Mouse (Mus musculus) liver, adult 2 months (tissue): ENCODE results near the gene Arl1. TPM values are rescaled to one million over a fixed set of nuclear protein-coding genes. Genes with fewer than 3 reads are reported as not detected.
"Not testable (repeated sequence)": the region's sequence is repeated elsewhere in the genome, so short reads cannot be mapped to it uniquely, and the experiment has no call there.

ENCODE experiments used
- DNase-seq: peaks from one replicate; pipeline ENCODE4 v3.0.0-alpha.2; 2011; ENCODE audit warnings: low read depth, low spot score; ENCODE audit errors: extremely low read depth
- H3K27ac ChIP-seq: fragments of 200-500 bp; replicated peaks from 2 replicates; pipeline ENCODE4 v1.5.1; 2012; ENCODE audit warnings: low read depth, mild to moderate bottlenecking, control low read depth, inconsistent platforms, low read length; ENCODE audit not compliant: insufficient read depth
- H3K27me3 ChIP-seq: fragments of 200-500 bp; 2 replicates; pipeline ENCODE4 v1.6.1; 2012; ENCODE audit warnings: mild to moderate bottlenecking, moderate library complexity, low read length, inconsistent platforms; ENCODE audit not compliant: control insufficient read depth, insufficient read depth
- H3K36me3 ChIP-seq: fragments of 200-500 bp; 2 replicates; pipeline ENCODE4 v1.6.1; 2012; ENCODE audit warnings: low read length, inconsistent platforms; ENCODE audit not compliant: control insufficient read depth, insufficient read depth
- H3K4me1 ChIP-seq: fragments of 200-500 bp; 2 replicates; pipeline ENCODE4 v1.6.1; 2011; ENCODE audit warnings: low read length; ENCODE audit not compliant: control insufficient read depth, insufficient read depth
- H3K4me3 ChIP-seq: fragments of 200-500 bp; 2 replicates; pipeline ENCODE4 v1.5.1; 2011; ENCODE audit warnings: low read depth, mild to moderate bottlenecking, control low read depth, low read length, moderate library complexity; ENCODE audit not compliant: insufficient read depth
- H3K79me2 ChIP-seq: fragments of 200-500 bp; 2 replicates; pipeline ENCODE4 v1.6.1; 2012; ENCODE audit warnings: inconsistent platforms, mild to moderate bottlenecking, low read length, moderate library complexity; ENCODE audit not compliant: control insufficient read depth, insufficient read depth
- H3K9ac ChIP-seq: fragments of 200-500 bp; 2 replicates; pipeline ENCODE4 v1.6.1; 2012; ENCODE audit warnings: low read depth, mild to moderate bottlenecking, control low read depth, inconsistent platforms, low read length
- CTCF ChIP-seq: fragments of 200-500 bp; IDR thresholded peaks from 2 replicates; pipeline ENCODE4 v1.5.1; 2011; ENCODE audit warnings: low read depth, low read length, control low read depth
- POLR2A ChIP-seq: fragments of 200-500 bp; IDR thresholded peaks from 2 replicates; pipeline ENCODE4 v1.6.1; 2011; ENCODE audit warnings: low read length, control low read depth; ENCODE audit not compliant: insufficient read depth; ENCODE audit errors: extremely low read depth
- WGBS: fragments of 180-500 bp; shearing (Covaris S2); methylation state at CpG from one replicate; pipeline ENCODE4 v1.1.7; 2018; 5-methylcytosine and 5-hydroxymethylcytosine counted together
- polyA plus RNA-seq: library from polyadenylated mRNA; depleted of rRNA; stranded (reverse); fragments of >200 nt; gene quantifications from 2 replicates; pipeline ENCODE4 v1.2.3, GENCODE M21; 2012
- total RNA-seq: library from RNA; depleted of rRNA; stranded (reverse); fragments of >200 nt; gene quantifications from 2 replicates; pipeline ENCODE4 v1.2.3, GENCODE M21; 2014

The Arl1 gene
- total and polyA plus RNA-seq, 2 experiments: 30.3 to 98.1 TPM

DNA sequence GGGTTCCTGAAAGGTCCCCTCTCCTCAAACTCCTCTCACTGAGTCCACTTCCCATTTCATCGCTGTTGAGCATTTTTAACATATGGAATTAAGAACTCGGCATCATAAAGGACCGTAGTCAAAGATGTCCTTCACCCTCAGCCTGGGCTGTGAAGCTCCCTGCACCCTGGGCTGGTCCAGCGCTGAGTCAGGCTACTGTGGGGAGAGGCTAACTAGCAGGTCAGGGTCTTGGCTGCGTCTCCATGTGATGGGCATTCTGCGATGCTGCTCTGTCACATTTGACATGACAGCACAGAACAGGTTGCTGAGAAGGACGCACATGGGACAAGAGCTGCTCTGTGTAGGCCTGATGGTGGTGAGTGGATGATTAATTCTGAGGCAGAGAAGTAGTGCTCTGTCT, 39.0 kb downstream of the Arl1 start:
- Histone ChIP-seq H3K27me3 (no peaks in the 10 kb centered on the region), H3K4me1 (no peaks in the 10 kb centered on the region), H3K36me3 (peaks cover 45% of the 10 kb centered on the region), H3K9ac (no peak overlapping the region), H3K79me2 (no peaks in the 10 kb centered on the region), H3K4me3 (no peak overlapping the region), H3K27ac (no peak overlapping the region)
- no peak for DNase-seq
- over 99% methylated on average over 7 of the region's 7 CpGs for WGBS
- TF ChIP-seq CTCF: no peak
- TF ChIP-seq POLR2A: no peak

DNA sequence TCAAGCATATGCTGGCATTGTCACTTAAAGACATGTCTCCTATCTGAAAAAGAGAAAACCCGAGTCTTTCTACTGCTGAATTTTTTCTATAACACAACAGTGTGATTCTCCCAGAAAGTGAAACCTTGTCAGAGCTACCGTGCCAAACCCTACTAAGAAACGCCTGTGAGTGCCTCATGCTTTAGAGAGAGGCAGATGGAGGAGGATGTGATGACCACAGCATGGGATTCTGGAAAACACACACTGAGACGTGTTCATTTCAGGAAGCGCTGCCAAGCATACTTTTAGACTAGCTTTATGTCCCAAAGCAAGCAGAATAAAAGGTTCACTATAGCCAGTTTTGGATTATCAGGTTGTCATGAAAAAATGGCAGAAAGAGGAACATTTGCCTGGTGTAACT, 42.3 kb downstream of the Arl1 start:
- not testable (repeated sequence) for H3K4me1 ChIP-seq, H3K9ac ChIP-seq, H3K4me3 ChIP-seq, H3K79me2 ChIP-seq, DNase-seq, H3K27me3 ChIP-seq, H3K27ac ChIP-seq
- 91% methylated on average over 5 of the region's 5 CpGs for WGBS
- H3K36me3 ChIP-seq: peaks cover 51% of the 10 kb centered on the region

DNA sequence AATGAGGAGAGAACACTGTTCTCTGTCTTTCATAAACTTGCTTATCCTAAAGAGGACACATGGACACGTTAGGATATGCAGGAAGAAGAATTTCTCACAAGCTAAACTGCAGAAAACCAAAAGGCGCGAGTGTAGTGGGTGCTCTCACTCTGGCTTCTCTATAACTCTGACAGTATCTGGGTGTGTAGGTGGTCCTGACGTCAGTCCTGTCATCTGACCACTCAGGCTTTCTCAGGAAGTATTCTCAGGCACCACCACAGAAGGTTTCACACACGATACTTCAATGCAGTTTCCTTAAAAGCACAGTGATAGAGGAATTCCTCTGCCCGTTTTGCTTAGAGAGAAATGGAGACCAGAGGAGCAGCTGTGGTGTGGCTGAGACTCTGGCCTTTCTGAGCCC, 45.5 kb downstream of the Arl1 start:
- 90% methylated on average over 6 of the region's 6 CpGs for WGBS
- H3K27ac ChIP-seq: no peak overlapping the region

DNA sequence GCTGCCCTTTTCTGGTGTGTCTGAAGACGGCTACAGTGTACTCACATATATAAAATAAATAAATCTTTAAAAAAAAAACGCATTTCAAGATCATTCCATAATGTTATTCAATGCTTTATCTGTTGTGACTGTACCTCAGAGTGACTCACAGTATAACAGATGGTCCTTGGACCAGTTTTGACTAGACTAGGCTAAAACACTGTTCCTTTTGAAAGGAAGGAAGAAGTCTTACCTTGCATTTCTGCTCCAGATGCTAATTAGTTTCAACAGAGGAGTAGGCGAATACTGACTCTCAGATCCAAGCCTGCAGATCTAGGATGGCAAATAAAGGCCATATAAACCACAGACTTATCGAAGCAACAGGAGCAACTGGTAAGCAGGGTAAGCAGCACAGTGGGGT, 50.1 kb downstream of the Arl1 start:
- WGBS: 94% methylated on average over 4 of the region's 4 CpGs

More for the DNA sequence above, 45.5 kb downstream of the Arl1 start:
- H3K27me3 ChIP-seq: no peaks in the 10 kb centered on the region
- no peak for TF ChIP-seq CTCF
- TF ChIP-seq POLR2A: no peak
- no peaks in the 10 kb centered on the region for H3K79me2 ChIP-seq
- H3K4me1 ChIP-seq: no peaks in the 10 kb centered on the region
- peaks cover 39% of the 10 kb centered on the region for H3K36me3 ChIP-seq
- no peak overlapping the region for H3K4me3 ChIP-seq
- H3K9ac ChIP-seq: no peak overlapping the region
- DNase-seq: no peak

GRCm38 (mm10) chr10:88783135-88783534, 52.5 kb downstream of the Arl1 start:
- not testable (repeated sequence) for H3K9ac ChIP-seq, H3K27me3 ChIP-seq, H3K79me2 ChIP-seq, H3K4me3 ChIP-seq, H3K4me1 ChIP-seq, H3K27ac ChIP-seq, DNase-seq
- WGBS: 94% methylated on average over 2 of the region's 2 CpGs
- H3K36me3 ChIP-seq: peaks cover 26% of the 10 kb centered on the region

More for the DNA sequence above, 50.1 kb downstream of the Arl1 start:
- H3K79me2 ChIP-seq: no peaks in the 10 kb centered on the region
- no peak for DNase-seq
- no peak overlapping the region for H3K4me3 ChIP-seq
- peaks cover 4% of the 10 kb centered on the region for H3K4me1 ChIP-seq
- H3K27ac ChIP-seq: no peak overlapping the region
- TF ChIP-seq CTCF: no peak
- no peak for TF ChIP-seq POLR2A
- no peaks in the 10 kb centered on the region for H3K27me3 ChIP-seq
- H3K36me3 ChIP-seq: peaks cover 32% of the 10 kb centered on the region
- H3K9ac ChIP-seq: no peak overlapping the region

GRCm38 (mm10) chr10:88783941-88784340, 53.3 kb downstream of the Arl1 start:
- no peak overlapping the region for H3K4me3 ChIP-seq
- peaks cover 4% of the 10 kb centered on the region for H3K4me1 ChIP-seq
- TF ChIP-seq POLR2A: no peak
- no peak for TF ChIP-seq CTCF
- WGBS: 51% methylated on average over 5 of the region's 5 CpGs
- peak overlapping the region; percentile 87 for H3K27ac ChIP-seq
- DNase-seq: peak; percentile 57
- H3K27me3 ChIP-seq: no peaks in the 10 kb centered on the region
- no peak overlapping the region for H3K9ac ChIP-seq
- H3K36me3 ChIP-seq: peaks cover 25% of the 10 kb centered on the region
- H3K79me2 ChIP-seq: no peaks in the 10 kb centered on the region
